Mouse (Mus musculus): Measurements from ENCODE around the gene Ehd1. TPM values are rescaled to one million over a fixed set of nuclear protein-coding genes. Genes with fewer than 3 reads are reported as not detected.

The Ehd1 gene
- polyA plus RNA-seq, 1 experiment from 2014 or later = 96.9 TPM

GRCm38 (mm10) chr19:6341453-6342077 is 65.0 kb downstream of the Ehd1 start:
- 12% methylated on average over 23 of the region's 23 CpGs for WGBS
- peak overlapping the region; percentile 77 for H3K9ac ChIP-seq (replicated peaks)
- H3K4me3 ChIP-seq = peak overlapping the region; percentile 60
- peaks cover 69% of the 10 kb centered on the region for H3K36me3 ChIP-seq
- no peaks in the 10 kb centered on the region; the same call in 1 of the 2 replicates for H3K27me3 ChIP-seq
- H3K4me2 ChIP-seq (replicated peaks) = peak overlapping the region; percentile 92
- no peak for ATAC-seq (ENCODE audit: low FRiP score, low read depth)
- no peaks in the 10 kb centered on the region for H3K9me3 ChIP-seq
- peak overlapping the region; percentile 35; the same call in 1 of the 2 replicates for H3K27ac ChIP-seq (replicated peaks)
- H3K4me1 ChIP-seq = peaks cover 26% of the 10 kb centered on the region

GRCm38 (mm10) chr19:6342276-6342933 is 65.9 kb downstream of the Ehd1 start:
- Histone ChIP-seq H3K9me3 (no peaks in the 10 kb centered on the region), H3K27ac (replicated peaks) (no peak overlapping the region), H3K4me1 (peaks cover 17% of the 10 kb centered on the region), H3K36me3 (peaks cover 71% of the 10 kb centered on the region), H3K27me3 (no peaks in the 10 kb centered on the region; the same call in 1 of the 2 replicates), H3K4me3 (no peak overlapping the region), H3K4me2 (replicated peaks) (no peak overlapping the region), H3K9ac (replicated peaks) (no peak overlapping the region)
- ATAC-seq (ENCODE audit: low FRiP score, low read depth) = no peak
- WGBS = 71% methylated on average over 5 of the region's 5 CpGs

GRCm38 (mm10) chr19:6343066-6343925 is 66.8 kb downstream of the Ehd1 start:
- Histone ChIP-seq H3K27me3 (no peaks in the 10 kb centered on the region; the same call in 1 of the 2 replicates), H3K9me3 (no peaks in the 10 kb centered on the region), H3K4me2 (replicated peaks) (no peak overlapping the region), H3K4me1 (peaks cover 16% of the 10 kb centered on the region), H3K36me3 (peaks cover 70% of the 10 kb centered on the region), H3K9ac (replicated peaks) (no peak overlapping the region), H3K27ac (replicated peaks) (no peak overlapping the region), H3K4me3 (no peak overlapping the region)
- ATAC-seq (ENCODE audit: low FRiP score, low read depth) = no peak
- 90% methylated on average over 19 of the region's 19 CpGs for WGBS

GRCm38 (mm10) chr19:6343996-6344395 is 67.5 kb downstream of the Ehd1 start:
- no peaks in the 10 kb centered on the region; the same call in 1 of the 2 replicates for H3K27me3 ChIP-seq
- no peaks in the 10 kb centered on the region for H3K9me3 ChIP-seq
- peaks cover 16% of the 10 kb centered on the region for H3K4me1 ChIP-seq
- no peak overlapping the region for H3K4me2 ChIP-seq (replicated peaks)
- no peak overlapping the region for H3K27ac ChIP-seq (replicated peaks)
- WGBS = 86% methylated on average over 5 of the region's 5 CpGs
- no peak overlapping the region for H3K9ac ChIP-seq (replicated peaks)
- peaks cover 66% of the 10 kb centered on the region for H3K36me3 ChIP-seq
- no peak overlapping the region for H3K4me3 ChIP-seq
- ATAC-seq (ENCODE audit: low FRiP score, low read depth) = no peak

GRCm38 (mm10) chr19:6346023-6346422 is 69.5 kb downstream of the Ehd1 start:
- Histone ChIP-seq H3K9me3 (no peaks in the 10 kb centered on the region), H3K27ac (replicated peaks) (no peak overlapping the region), H3K4me1 (peaks cover 5% of the 10 kb centered on the region), H3K27me3 (no peaks in the 10 kb centered on the region), H3K36me3 (peaks cover 52% of the 10 kb centered on the region), H3K4me2 (replicated peaks) (no peak overlapping the region), H3K4me3 (no peak overlapping the region), H3K9ac (replicated peaks) (no peak overlapping the region)
- whole genome bisulfite sequencing = 96% methylated on average over 5 of the region's 5 CpGs
- ATAC-seq (ENCODE audit: low FRiP score, low read depth) = no peak

GRCm38 (mm10) chr19:6346661-6347060 is 70.1 kb downstream of the Ehd1 start:
- Histone ChIP-seq H3K4me2 (replicated peaks) (no peak overlapping the region), H3K27me3 (no peaks in the 10 kb centered on the region), H3K27ac (replicated peaks) (no peak overlapping the region), H3K36me3 (peaks cover 52% of the 10 kb centered on the region), H3K9me3 (no peaks in the 10 kb centered on the region), H3K9ac (replicated peaks) (no peak overlapping the region), H3K4me3 (no peak overlapping the region), H3K4me1 (peaks cover under 1% of the 10 kb centered on the region)
- ATAC-seq (ENCODE audit: low FRiP score, low read depth) = no peak
- WGBS = 90% methylated on average over 10 of the region's 10 CpGs

GRCm38 (mm10) chr19:6347615-6348014 is 71.1 kb downstream of the Ehd1 start:
- H3K27me3 ChIP-seq = no peaks in the 10 kb centered on the region
- 95% methylated on average over 4 of the region's 4 CpGs for WGBS
- peaks cover 47% of the 10 kb centered on the region for H3K36me3 ChIP-seq
- H3K9ac ChIP-seq (replicated peaks) = no peak overlapping the region
- H3K4me3 ChIP-seq = no peak overlapping the region
- H3K9me3 ChIP-seq = no peaks in the 10 kb centered on the region
- no peak for ATAC-seq (ENCODE audit: low FRiP score, low read depth)
- H3K4me2 ChIP-seq (replicated peaks) = no peak overlapping the region
- no peak overlapping the region for H3K27ac ChIP-seq (replicated peaks)
- H3K4me1 ChIP-seq = no peaks in the 10 kb centered on the region; the same call in 1 of the 2 replicates

GRCm38 (mm10) chr19:6348717-6349116 is 72.2 kb downstream of the Ehd1 start:
- H3K27me3 ChIP-seq = no peaks in the 10 kb centered on the region
- H3K9me3 ChIP-seq = no peaks in the 10 kb centered on the region
- 74% methylated on average over 9 of the region's 9 CpGs for WGBS
- no peak overlapping the region for H3K9ac ChIP-seq (replicated peaks)
- ATAC-seq (ENCODE audit: low FRiP score, low read depth) = no peak
- H3K36me3 ChIP-seq = peaks cover 42% of the 10 kb centered on the region
- no peak overlapping the region for H3K4me3 ChIP-seq
- no peak overlapping the region for H3K4me2 ChIP-seq (replicated peaks)
- H3K27ac ChIP-seq (replicated peaks) = peak overlapping the region; percentile 1; the same call in 1 of the 2 replicates
- H3K4me1 ChIP-seq = no peaks in the 10 kb centered on the region

GRCm38 (mm10) chr19:6349215-6349983 is 72.9 kb downstream of the Ehd1 start:
- Histone ChIP-seq H3K27ac (replicated peaks) (no peak overlapping the region; the same call in 1 of the 2 replicates), H3K4me1 (no peaks in the 10 kb centered on the region), H3K4me3 (no peak overlapping the region), H3K9ac (replicated peaks) (no peak overlapping the region), H3K4me2 (replicated peaks) (no peak overlapping the region), H3K9me3 (no peaks in the 10 kb centered on the region), H3K27me3 (no peaks in the 10 kb centered on the region), H3K36me3 (peaks cover 49% of the 10 kb centered on the region)
- no peak for ATAC-seq (ENCODE audit: low FRiP score, low read depth)
- 52% methylated on average over 14 of the region's 14 CpGs for WGBS
